Mouse (Mus musculus) heart, adult 2 months (tissue): ENCODE data around the gene BC049730.

Experiments used
- CTCF ChIP-seq: fragments of 200-600 bp; IDR thresholded peaks from 2 replicates; pipeline ENCODE4 v1.8.1; 2022; ENCODE audit warnings: antibody characterized with exemption, mild to moderate bottlenecking, moderate library complexity
- EP300 ChIP-seq: fragments of 200-500 bp; IDR thresholded peaks from 2 replicates; pipeline ENCODE4 v1.6.1; 2011; ENCODE audit warnings: low read depth, low read length, control low read depth; ENCODE audit not compliant: insufficient read depth
- POLR2A ChIP-seq: fragments of 200-500 bp; IDR thresholded peaks from 2 replicates; pipeline ENCODE4 v1.6.1; 2011; ENCODE audit warnings: mild to moderate bottlenecking, low read depth, low read length, control low read depth; ENCODE audit not compliant: insufficient read depth

- TF ChIP-seq EP300 (no peak), CTCF (no peak), POLR2A (no peak)
These were observed 27.1 kb downstream of the BC049730 start for GRCm38 (mm10) chr7:24735970-24736670.
